Mouse (Mus musculus): Measurements from ENCODE around the gene Rictor.

GRCm38 (mm10) chr15:6707551-6707935, 636 bp upstream of the Rictor start:
- no peak for TF ChIP-seq POLR2A (IDR thresholded peaks at IDR 0.05; ENCODE audit: borderline replicate concordance, insufficient read depth, low read length)
- TF ChIP-seq CTCF (IDR thresholded peaks at IDR 0.05; ENCODE audit: borderline replicate concordance, insufficient read depth, low read depth, low read length): no peak
